Mouse (Mus musculus) lung, postnatal 10 days (tissue): ENCODE results near the gene Mpdu1.
"Not testable (repeated sequence)": the region's sequence is repeated elsewhere in the genome, so short reads cannot be mapped to it uniquely, and the experiment has no call there.

Experiments used
- DNase-seq: peaks from one replicate; pipeline ENCODE4 v3.0.0; 2021

Mpdu1 gene

GRCm38 (mm10) chr11:69662967-69663671, 677 bp upstream of the Mpdu1 start:
- DNase-seq: no peak

- peak; percentile 38 for DNase-seq
Observed at GRCm38 (mm10) chr11:69661221-69661881, 1.1 kb downstream of the Mpdu1 start.

- no peak for DNase-seq
Observed at GRCm38 (mm10) chr11:69657462-69657881, 5.0 kb downstream of the Mpdu1 start.

GRCm38 (mm10) chr11:69656617-69657461, 5.6 kb downstream of the Mpdu1 start:
- DNase-seq: peak; percentile 66

GRCm38 (mm10) chr11:69656065-69656455, 6.4 kb downstream of the Mpdu1 start:
- no peak for DNase-seq

GRCm38 (mm10) chr11:69655264-69656064, 7.0 kb downstream of the Mpdu1 start, which contains the start of gene Sox15:
Sox15 (plus strand) TSS chr11:69655314.
- DNase-seq: peak; percentile 82

- peak; percentile 35 for DNase-seq
Observed at GRCm38 (mm10) chr11:69654760-69655159, 7.7 kb downstream of the Mpdu1 start.

GRCm38 (mm10) chr11:69653399-69653798, 9.0 kb downstream of the Mpdu1 start:
- no peak for DNase-seq

- DNase-seq: no peak
Observed at GRCm38 (mm10) chr11:69645860-69646259, 16.6 kb downstream of the Mpdu1 start.

GRCm38 (mm10) chr11:69635471-69635870, 27.0 kb downstream of the Mpdu1 start:
- DNase-seq: no peak

- peak; percentile 79 for DNase-seq
Observed at GRCm38 (mm10) chr11:69633128-69633866, 29.1 kb downstream of the Mpdu1 start.

GRCm38 (mm10) chr11:69632284-69633089, 30.0 kb downstream of the Mpdu1 start, which contains the start of gene Fxr2:
Fxr2 (plus strand) TSS chr11:69632990.
- peak; percentile 100 for DNase-seq

- no peak for DNase-seq
Observed at GRCm38 (mm10) chr11:69629802-69630201, 32.6 kb downstream of the Mpdu1 start.

GRCm38 (mm10) chr11:69628286-69628685, 34.2 kb downstream of the Mpdu1 start:
- DNase-seq: peak; percentile 84

- not testable (repeated sequence) for DNase-seq
Observed at GRCm38 (mm10) chr11:69624339-69624738, 38.1 kb downstream of the Mpdu1 start.

GRCm38 (mm10) chr11:69623006-69623405, 39.4 kb downstream of the Mpdu1 start:
- no peak for DNase-seq

GRCm38 (mm10) chr11:69622406-69622805, 40.0 kb downstream of the Mpdu1 start:
- peak; percentile 41 for DNase-seq

GRCm38 (mm10) chr11:69621571-69622268, 40.7 kb downstream of the Mpdu1 start, which contains the start of gene Sat2:
Sat2 (plus strand) TSS chr11:69622024.
- DNase-seq: peak; percentile 67

GRCm38 (mm10) chr11:69620394-69621081, 41.9 kb downstream of the Mpdu1 start:
- no peak for DNase-seq
